Mouse (Mus musculus): ENCODE results near the gene Insl6.

Insl6 gene

GRCm38 (mm10) chr19:29354895-29355877, 30.0 kb upstream of the Insl6 start:
- DNase-seq (ENCODE audit: low spot score) = peak; percentile 90

DNA sequence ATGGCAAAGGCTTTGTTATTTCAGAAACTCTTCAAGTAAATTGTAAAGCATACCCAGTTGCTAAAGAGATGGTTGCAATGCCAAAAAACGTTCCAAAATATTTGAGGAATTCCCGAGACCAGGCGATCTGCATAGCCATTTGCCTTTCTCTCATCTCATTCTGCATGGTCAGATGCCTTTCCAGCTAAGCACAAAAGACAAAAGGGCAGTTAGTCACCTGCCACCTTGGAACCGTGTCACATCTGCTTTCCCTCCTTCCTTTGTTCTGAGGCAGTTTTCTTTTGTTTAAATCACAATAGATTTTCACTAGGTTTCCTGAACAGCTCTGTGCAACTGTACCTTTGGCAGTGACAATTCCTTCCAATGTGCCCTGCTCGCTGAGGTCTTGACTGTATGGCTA, 25.8 kb upstream of the Insl6 start:
- no peak for DNase-seq (ENCODE audit: low spot score)

DNA sequence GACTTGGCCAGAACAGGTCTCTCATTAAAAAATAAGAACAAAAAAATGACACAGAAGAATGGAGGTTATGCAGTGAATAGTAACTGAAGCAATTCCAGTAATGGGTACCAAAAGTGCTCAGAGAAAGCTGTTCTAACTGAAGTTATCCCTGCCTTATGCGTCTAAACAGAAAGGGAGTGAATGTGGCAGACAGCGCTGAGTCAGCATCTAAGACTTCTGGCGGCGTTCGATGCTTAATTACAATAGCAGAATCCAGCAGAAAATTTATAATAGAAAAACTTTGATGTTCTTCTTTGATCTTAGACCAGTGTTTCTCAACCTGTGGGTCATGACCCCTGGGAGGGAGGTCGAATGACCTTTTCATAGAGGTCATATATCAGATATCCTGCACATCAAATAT, 20.5 kb upstream of the Insl6 start:
- no peak for DNase-seq (ENCODE audit: low spot score)

DNA sequence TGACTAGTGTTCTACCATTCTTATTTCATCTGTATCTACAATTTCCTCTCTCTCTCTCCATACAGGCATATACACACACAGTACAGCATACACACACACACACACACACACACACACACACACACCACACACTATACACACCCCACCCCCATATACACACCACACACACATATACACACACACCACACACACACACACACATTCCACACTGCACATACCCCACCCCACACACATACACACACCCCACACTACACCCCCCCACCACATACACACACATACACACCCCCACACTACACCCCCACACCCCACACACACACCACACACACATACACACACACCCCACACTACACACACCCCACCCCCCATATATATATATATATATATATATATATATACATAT, 19.7 kb upstream of the Insl6 start:
- DNase-seq (ENCODE audit: low spot score) = no peak

DNA sequence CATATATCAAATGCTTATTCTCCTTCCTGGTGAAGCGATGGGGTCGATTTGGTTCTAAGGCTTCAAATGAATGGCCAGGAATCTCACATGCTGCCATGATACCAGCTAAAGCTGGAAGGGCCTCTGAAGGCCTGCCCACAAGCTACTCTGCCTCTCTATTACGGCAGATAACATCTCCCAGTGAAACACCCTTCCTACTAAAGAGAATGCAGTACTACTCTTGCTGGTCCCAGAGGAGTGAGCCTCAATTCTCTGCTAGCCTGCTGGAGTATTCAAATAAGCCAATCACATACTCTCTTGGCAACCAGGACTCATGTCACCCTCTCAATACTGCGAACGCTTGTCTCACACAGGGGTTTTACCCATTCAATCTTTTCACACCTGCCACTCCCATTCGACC, 17.1 kb upstream of the Insl6 start:
- no peak for DNase-seq (ENCODE audit: low spot score)

DNA sequence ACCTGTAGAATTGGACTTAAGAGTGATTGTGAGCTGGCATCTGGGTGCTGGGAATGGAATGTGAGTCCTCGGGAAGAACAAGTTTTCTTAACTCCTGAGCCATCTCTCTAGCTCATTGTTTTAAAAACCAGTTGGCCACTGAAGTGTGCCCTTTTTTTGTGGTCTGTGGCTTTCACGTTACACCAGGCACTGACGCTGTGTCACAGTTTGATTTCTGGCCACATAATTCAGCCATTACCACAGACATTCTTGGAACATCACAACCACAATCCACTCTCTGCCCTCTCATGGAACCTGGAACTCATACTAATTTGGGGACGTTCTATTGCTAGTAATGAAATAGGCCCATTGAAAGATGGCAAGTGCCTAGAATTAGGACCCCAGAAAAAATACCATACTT, 15.9 kb upstream of the Insl6 start:
- no peak for DNase-seq (ENCODE audit: low spot score)

GRCm38 (mm10) chr19:29336624-29337023, 11.5 kb upstream of the Insl6 start:
- DNase-seq (ENCODE audit: low spot score) = no peak

GRCm38 (mm10) chr19:29334068-29334745, 9.1 kb upstream of the Insl6 start, which contains the start of gene Rln1:
Gene Rln1 (minus strand): TSS chr19:29334670.
- peak; percentile 76 for DNase-seq (ENCODE audit: low spot score)

DNA sequence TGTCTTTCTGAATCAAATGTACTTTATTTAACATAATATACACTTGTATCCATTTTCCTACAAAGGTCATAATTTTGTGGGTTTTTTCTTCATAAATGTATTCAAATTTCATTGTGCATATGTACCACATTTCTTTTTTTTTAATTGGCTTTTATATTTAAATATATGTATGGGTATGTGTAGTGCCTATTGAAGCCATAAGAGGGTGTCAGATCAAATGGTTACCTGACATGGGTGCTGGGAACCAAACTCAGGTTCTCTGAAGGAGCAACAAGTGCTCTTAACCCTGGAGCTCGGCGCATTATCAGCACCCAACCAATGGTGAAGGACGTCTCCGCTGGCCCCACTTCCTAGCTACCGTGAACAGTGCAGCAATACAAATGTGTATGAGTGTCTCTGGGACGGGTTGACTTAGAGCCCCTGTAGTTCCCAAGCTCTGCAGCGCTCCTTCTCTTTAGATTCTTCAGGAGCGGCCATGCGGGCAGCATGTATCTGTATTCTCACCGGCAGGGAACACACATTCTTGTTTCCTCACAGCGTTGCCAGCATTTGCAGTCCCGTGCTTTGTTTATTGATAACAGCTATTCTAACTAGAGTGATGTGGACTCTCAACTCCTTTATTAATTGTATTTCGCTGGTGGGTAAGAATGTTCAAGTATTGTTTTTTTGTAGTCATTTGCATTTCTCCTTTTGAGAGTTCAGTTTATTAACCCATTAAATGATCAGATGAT, 1.8 kb upstream of the Insl6 start:
- DNase-seq (ENCODE audit: low spot score) = no peak

- DNase-seq (ENCODE audit: low spot score) = no peak
Measured at GRCm38 (mm10) chr19:29326396-29326795, 1.2 kb upstream of the Insl6 start.

- no peak for DNase-seq (ENCODE audit: low spot score)
Measured at GRCm38 (mm10) chr19:29325852-29326180, 660 bp upstream of the Insl6 start.

DNA sequence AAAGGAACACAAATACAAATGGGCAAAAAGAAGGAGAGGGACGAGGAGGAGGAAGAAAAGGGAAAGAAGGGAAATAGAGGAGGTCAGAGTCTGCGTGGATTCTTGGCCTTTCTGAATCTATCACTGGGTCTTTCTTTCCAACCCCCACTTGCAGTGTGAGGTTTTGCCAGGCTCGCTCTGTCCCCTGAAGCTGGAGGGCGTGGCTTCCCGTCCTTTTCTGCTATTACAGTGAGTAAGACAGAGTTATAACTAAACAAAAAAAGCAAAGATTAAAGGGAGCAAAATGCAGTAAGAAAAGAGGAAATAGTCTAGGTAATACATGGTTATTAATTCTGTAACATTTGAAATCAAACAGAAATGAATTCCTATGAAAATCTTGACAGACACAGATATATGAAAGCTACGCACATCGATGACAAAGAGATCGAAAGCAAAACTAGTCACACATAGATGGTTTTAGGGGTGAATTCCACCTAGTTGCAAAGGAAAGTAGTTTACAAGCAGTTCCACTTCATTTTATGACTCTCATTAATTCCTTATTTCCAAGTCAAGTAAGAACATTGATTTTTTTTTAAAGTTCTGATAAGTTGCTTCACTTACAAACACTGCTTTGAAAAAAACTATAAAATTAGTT, 1.6 kb downstream of the Insl6 start:
- no peak for DNase-seq (ENCODE audit: low spot score)

DNA sequence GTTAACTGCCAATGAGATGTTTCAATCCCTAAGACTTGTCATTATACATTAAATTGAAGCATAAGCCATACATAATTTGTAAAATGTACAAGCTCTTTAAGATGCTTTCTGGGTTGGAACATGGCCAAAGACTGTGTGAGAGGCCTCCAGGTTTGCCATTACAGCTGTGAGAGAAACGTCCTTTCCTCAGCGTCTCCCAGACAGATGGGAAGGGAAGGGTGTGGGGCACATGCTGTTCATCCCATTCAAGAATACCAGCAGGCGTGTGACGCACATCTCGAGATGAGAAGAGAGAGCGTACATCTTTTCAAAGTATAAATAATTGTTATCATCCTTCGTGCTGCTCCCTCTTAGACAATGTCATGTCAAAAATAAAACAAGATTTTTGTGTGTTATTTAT, 12.5 kb downstream of the Insl6 start:
- no peak for DNase-seq (ENCODE audit: low spot score)

DNA sequence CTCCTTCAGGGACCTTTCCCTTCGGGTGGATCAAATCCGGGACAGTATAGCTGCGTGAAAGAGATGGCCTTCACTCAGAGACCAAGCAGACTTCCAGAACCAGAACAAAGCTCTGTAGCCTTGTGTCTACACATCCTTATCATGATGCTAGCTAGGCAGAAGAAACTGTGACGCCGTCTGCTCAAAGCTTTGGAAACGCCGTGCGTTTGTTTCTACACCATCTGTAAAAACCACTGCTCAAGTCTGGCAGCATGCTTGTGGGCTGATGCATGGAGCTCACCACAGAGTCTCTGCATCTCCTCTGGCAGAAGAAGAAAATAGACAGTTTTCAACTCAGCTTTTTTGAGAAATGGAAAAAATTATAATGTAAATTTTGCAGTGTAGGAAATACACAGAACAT, 13.4 kb downstream of the Insl6 start:
- DNase-seq (ENCODE audit: low spot score) = no peak

GRCm38 (mm10) chr19:29308832-29309231, 16.3 kb downstream of the Insl6 start:
- no peak for DNase-seq (ENCODE audit: low spot score)

DNA sequence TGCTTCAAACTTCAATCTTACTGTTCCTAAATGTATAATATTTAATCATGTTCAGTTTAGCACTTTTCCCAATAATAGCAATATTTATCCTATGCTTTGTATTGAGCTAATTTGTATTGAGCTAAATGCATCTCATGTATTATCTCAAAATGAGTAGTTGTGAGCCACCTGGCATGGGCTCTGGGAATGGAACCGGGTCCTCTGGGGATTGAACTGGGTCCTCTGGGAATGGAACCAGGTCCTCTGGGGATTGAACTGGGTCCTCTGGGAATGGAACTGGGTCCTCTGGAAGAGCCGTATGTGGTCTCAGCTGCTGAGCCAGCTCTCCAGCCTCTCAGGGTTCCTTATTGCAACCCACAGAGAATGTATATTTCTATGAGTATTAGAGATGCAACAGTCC, 23.0 kb downstream of the Insl6 start:
- no peak for DNase-seq (ENCODE audit: low spot score)

DNA sequence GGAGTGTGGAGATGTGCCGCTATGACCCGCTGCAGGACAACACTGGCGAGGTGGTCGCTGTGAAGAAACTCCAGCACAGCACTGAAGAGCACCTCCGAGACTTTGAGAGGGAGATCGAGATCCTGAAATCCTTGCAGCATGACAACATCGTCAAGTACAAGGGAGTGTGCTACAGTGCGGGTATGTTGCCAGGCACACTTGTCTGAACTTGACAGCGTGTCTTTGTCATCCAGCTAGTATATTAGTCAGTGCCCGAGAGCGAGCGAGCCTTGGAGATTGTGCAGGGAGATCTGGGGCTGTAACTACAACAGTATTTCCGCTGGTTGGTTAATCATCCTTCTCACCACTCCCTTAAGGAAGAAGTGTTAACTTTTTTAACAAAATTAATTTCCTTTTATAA, 24.2 kb downstream of the Insl6 start:
- DNase-seq (ENCODE audit: low spot score) = no peak

- DNase-seq (ENCODE audit: low spot score) = no peak
Measured at GRCm38 (mm10) chr19:29297366-29297765, 27.8 kb downstream of the Insl6 start.

DNA sequence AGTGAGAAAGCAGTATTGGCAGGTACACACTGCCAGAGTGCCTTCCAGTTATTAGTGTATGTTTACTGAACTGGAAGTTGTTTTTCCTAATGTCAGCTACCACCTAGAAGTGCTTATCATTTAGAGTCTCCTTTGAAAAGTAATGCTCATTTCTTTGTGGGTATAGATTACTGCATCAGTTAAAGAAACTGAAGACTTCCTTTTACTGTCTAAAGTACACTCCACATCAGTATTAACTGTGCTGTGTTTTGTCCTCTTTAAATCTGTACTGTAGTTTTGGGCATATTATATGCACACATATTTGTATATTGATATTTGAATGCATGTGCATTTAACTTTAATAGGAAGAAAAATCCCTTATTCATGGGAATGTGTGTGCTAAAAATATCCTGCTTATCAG, 29.0 kb downstream of the Insl6 start:
- no peak for DNase-seq (ENCODE audit: low spot score)

DNA sequence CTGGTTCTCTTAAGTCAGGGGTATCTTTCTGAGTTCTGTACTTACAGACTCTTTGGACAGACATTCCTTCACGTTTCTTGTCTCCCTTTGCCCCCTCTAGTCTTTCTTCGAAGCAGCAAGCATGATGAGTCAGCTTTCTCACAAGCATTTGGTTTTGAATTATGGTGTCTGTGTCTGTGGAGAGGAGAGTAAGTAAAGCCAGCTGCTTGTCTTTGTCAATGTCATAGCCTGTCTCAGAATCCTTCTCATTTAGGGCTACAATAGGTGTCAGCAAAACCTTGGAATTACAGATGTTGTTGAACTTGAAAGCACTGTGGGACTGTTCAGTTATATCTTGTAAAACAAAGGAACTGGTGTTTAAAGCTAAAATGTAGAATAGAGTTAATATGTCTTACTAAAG, 30.4 kb downstream of the Insl6 start:
- no peak for DNase-seq (ENCODE audit: low spot score)

- DNase-seq (ENCODE audit: low spot score) = no peak
Measured at GRCm38 (mm10) chr19:29292546-29292945, 32.6 kb downstream of the Insl6 start.

DNA sequence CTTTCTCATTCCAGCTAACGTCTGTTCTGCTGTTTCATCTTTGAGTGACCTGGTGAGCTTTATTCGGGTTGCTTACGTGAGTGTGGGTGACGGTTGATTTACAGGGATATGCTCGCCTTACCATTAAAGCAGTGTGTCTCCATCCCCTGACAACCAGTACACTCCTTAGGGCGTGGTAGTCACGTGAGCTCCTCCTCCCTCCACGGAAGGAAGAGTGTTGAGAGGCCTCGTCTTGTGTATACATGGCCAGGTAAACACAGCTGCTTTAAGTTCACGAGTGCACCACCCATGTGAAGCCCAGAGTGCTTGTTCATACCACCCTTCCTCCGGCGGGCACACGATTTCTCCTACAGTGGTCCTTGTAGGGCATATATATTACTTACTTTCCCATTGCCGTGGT, 33.6 kb downstream of the Insl6 start:
- no peak for DNase-seq (ENCODE audit: low spot score)
